Mouse (Mus musculus): ENCODE measurements around the gene Tmem245. TPM values are rescaled to one million over a fixed set of nuclear protein-coding genes. Genes with fewer than 3 reads are reported as not detected.
A peak's percentile ranks its signal among the peaks of the same experiment; 100 is the strongest.

Gene Tmem245
- polyA plus RNA-seq, 1 experiment from 2014 or later, result 14.2 TPM

- peaks cover 8% of the 10 kb centered on the region; the same call in 1 of the 2 replicates for H3K4me1 ChIP-seq
- no peaks in the 10 kb centered on the region for H3K27me3 ChIP-seq (replicated peaks; ENCODE audit: low read depth, poor library complexity, severe bottlenecking)
- H3K27ac ChIP-seq (replicated peaks), result no peak overlapping the region
- WGBS, result 87% methylated on average over 8 of the region's 8 CpGs
- DNase-seq (ENCODE audit: low spot score), result no peak
- no peak overlapping the region for H3K4me3 ChIP-seq
- H3K36me3 ChIP-seq (replicated peaks), result no peaks in the 10 kb centered on the region
- no peaks in the 10 kb centered on the region for H3K9me3 ChIP-seq
These were observed 90.8 kb downstream of the Tmem245 start for GRCm38 (mm10) chr4:56856371-56856949.

GRCm38 (mm10) chr4:56855935-56856334 is 91.3 kb downstream of the Tmem245 start:
- Histone ChIP-seq H3K4me3 (no peak overlapping the region), H3K36me3 (replicated peaks) (no peaks in the 10 kb centered on the region), H3K27me3 (replicated peaks; ENCODE audit: low read depth, poor library complexity, severe bottlenecking) (no peaks in the 10 kb centered on the region), H3K4me1 (peaks cover 12% of the 10 kb centered on the region), H3K27ac (replicated peaks) (no peak overlapping the region), H3K9me3 (no peaks in the 10 kb centered on the region)
- no peak for DNase-seq (ENCODE audit: low spot score)
- WGBS, result 97% methylated on average over 5 of the region's 5 CpGs

GRCm38 (mm10) chr4:56850724-56851123 is 96.5 kb downstream of the Tmem245 start:
- peaks cover 9% of the 10 kb centered on the region for H3K4me1 ChIP-seq
- DNase-seq (ENCODE audit: low spot score), result peak; percentile 26
- H3K4me3 ChIP-seq, result no peak overlapping the region
- peaks cover 12% of the 10 kb centered on the region for H3K36me3 ChIP-seq (replicated peaks)
- H3K27me3 ChIP-seq (replicated peaks; ENCODE audit: low read depth, poor library complexity, severe bottlenecking), result no peaks in the 10 kb centered on the region
- H3K9me3 ChIP-seq, result no peaks in the 10 kb centered on the region
- 32% methylated on average over 6 of the region's 6 CpGs for WGBS
- no peak overlapping the region for H3K27ac ChIP-seq (replicated peaks)

GRCm38 (mm10) chr4:56848044-56848443 is 99.2 kb downstream of the Tmem245 start:
- Histone ChIP-seq H3K36me3 (replicated peaks) (peaks cover 36% of the 10 kb centered on the region), H3K27ac (replicated peaks) (no peak overlapping the region), H3K9me3 (peaks cover 10% of the 10 kb centered on the region; the same call in 1 of the 2 replicates), H3K27me3 (replicated peaks; ENCODE audit: low read depth, poor library complexity, severe bottlenecking) (no peaks in the 10 kb centered on the region), H3K4me3 (no peak overlapping the region), H3K4me1 (peaks cover 9% of the 10 kb centered on the region)
- 84% methylated on average over 6 of the region's 6 CpGs for WGBS
- no peak for DNase-seq (ENCODE audit: low spot score)

- Histone ChIP-seq H3K4me1 (peaks cover 9% of the 10 kb centered on the region), H3K27me3 (replicated peaks; ENCODE audit: low read depth, poor library complexity, severe bottlenecking) (no peaks in the 10 kb centered on the region), H3K36me3 (replicated peaks) (peaks cover 42% of the 10 kb centered on the region), H3K27ac (replicated peaks) (no peak overlapping the region), H3K9me3 (peaks cover 10% of the 10 kb centered on the region; the same call in 1 of the 2 replicates), H3K4me3 (no peak overlapping the region)
- no peak for DNase-seq (ENCODE audit: low spot score)
- WGBS, result 91% methylated on average over 3 of the region's 3 CpGs
These were observed 99.8 kb downstream of the Tmem245 start for GRCm38 (mm10) chr4:56847400-56847799.

- no peaks in the 10 kb centered on the region for H3K27me3 ChIP-seq (replicated peaks; ENCODE audit: low read depth, poor library complexity, severe bottlenecking)
- peaks cover 10% of the 10 kb centered on the region; the same call in 1 of the 2 replicates for H3K9me3 ChIP-seq
- H3K27ac ChIP-seq (replicated peaks), result no peak overlapping the region
- H3K36me3 ChIP-seq (replicated peaks), result peaks cover 51% of the 10 kb centered on the region
- WGBS, result 62% methylated on average over 12 of the region's 12 CpGs
- peaks cover 5% of the 10 kb centered on the region for H3K4me1 ChIP-seq
- no peak overlapping the region for H3K4me3 ChIP-seq
- DNase-seq (ENCODE audit: low spot score), result no peak
These were observed 101.2 kb downstream of the Tmem245 start for GRCm38 (mm10) chr4:56845896-56846533.

- H3K27ac ChIP-seq (replicated peaks), result no peak overlapping the region
- no peak for DNase-seq (ENCODE audit: low spot score)
- no peaks in the 10 kb centered on the region for H3K4me1 ChIP-seq
- 86% methylated on average over 4 of the region's 4 CpGs for WGBS
- H3K27me3 ChIP-seq (replicated peaks; ENCODE audit: low read depth, poor library complexity, severe bottlenecking), result no peaks in the 10 kb centered on the region
- peaks cover 10% of the 10 kb centered on the region; the same call in 1 of the 2 replicates for H3K9me3 ChIP-seq
- peaks cover 62% of the 10 kb centered on the region for H3K36me3 ChIP-seq (replicated peaks)
- H3K4me3 ChIP-seq, result no peak overlapping the region
These were observed 102.3 kb downstream of the Tmem245 start for GRCm38 (mm10) chr4:56844911-56845310.

GRCm38 (mm10) chr4:56843963-56844362 is 103.3 kb downstream of the Tmem245 start:
- no peak overlapping the region for H3K27ac ChIP-seq (replicated peaks)
- 91% methylated on average over 2 of the region's 2 CpGs for WGBS
- no peaks in the 10 kb centered on the region for H3K27me3 ChIP-seq (replicated peaks; ENCODE audit: low read depth, poor library complexity, severe bottlenecking)
- H3K4me3 ChIP-seq, result no peak overlapping the region
- DNase-seq (ENCODE audit: low spot score), result no peak
- H3K4me1 ChIP-seq, result no peaks in the 10 kb centered on the region
- H3K9me3 ChIP-seq, result peaks cover 10% of the 10 kb centered on the region; the same call in 1 of the 2 replicates
- H3K36me3 ChIP-seq (replicated peaks), result peaks cover 69% of the 10 kb centered on the region

GRCm38 (mm10) chr4:56842501-56842900 is 104.7 kb downstream of the Tmem245 start:
- Histone ChIP-seq H3K36me3 (replicated peaks) (peaks cover 81% of the 10 kb centered on the region), H3K4me1 (no peaks in the 10 kb centered on the region), H3K27ac (replicated peaks) (no peak overlapping the region), H3K4me3 (no peak overlapping the region), H3K27me3 (replicated peaks; ENCODE audit: low read depth, poor library complexity, severe bottlenecking) (no peaks in the 10 kb centered on the region), H3K9me3 (peaks cover 10% of the 10 kb centered on the region; the same call in 1 of the 2 replicates)
- WGBS, result 82% methylated on average over 7 of the region's 7 CpGs
- no peak for DNase-seq (ENCODE audit: low spot score)

GRCm38 (mm10) chr4:56840297-56840696 is 106.9 kb downstream of the Tmem245 start:
- no peak overlapping the region for H3K4me3 ChIP-seq
- H3K27ac ChIP-seq (replicated peaks), result no peak overlapping the region
- DNase-seq (ENCODE audit: low spot score), result no peak
- peaks cover 87% of the 10 kb centered on the region for H3K36me3 ChIP-seq (replicated peaks)
- no peaks in the 10 kb centered on the region for H3K4me1 ChIP-seq
- 87% methylated on average over 3 of the region's 3 CpGs for WGBS
- no peaks in the 10 kb centered on the region for H3K27me3 ChIP-seq (replicated peaks; ENCODE audit: low read depth, poor library complexity, severe bottlenecking)
- peaks cover 10% of the 10 kb centered on the region; the same call in 1 of the 2 replicates for H3K9me3 ChIP-seq

GRCm38 (mm10) chr4:56837661-56838060 is 109.6 kb downstream of the Tmem245 start:
- Histone ChIP-seq H3K4me3 (no peak overlapping the region), H3K36me3 (replicated peaks) (peaks cover 82% of the 10 kb centered on the region), H3K9me3 (no peaks in the 10 kb centered on the region), H3K27ac (replicated peaks) (no peak overlapping the region), H3K27me3 (replicated peaks; ENCODE audit: low read depth, poor library complexity, severe bottlenecking) (no peaks in the 10 kb centered on the region), H3K4me1 (no peaks in the 10 kb centered on the region)
- WGBS, result 70% methylated on average over 6 of the region's 6 CpGs
- no peak for DNase-seq (ENCODE audit: low spot score)

GRCm38 (mm10) chr4:56831998-56832397 is 115.2 kb downstream of the Tmem245 start:
- Histone ChIP-seq H3K4me1 (0 out of 2 replicates have a peak, but pooled peaks cover 5% of the 10 kb centered on the region), H3K9me3 (no peaks in the 10 kb centered on the region), H3K27ac (replicated peaks) (no peak overlapping the region), H3K36me3 (replicated peaks) (peaks cover 77% of the 10 kb centered on the region), H3K27me3 (replicated peaks; ENCODE audit: low read depth, poor library complexity, severe bottlenecking) (no peaks in the 10 kb centered on the region), H3K4me3 (no peak overlapping the region)
- WGBS, result 86% methylated on average over 7 of the region's 7 CpGs
- DNase-seq (ENCODE audit: low spot score), result no peak

- H3K27ac ChIP-seq (replicated peaks), result no peak overlapping the region
These were observed 116.1 kb downstream of the Tmem245 start for GRCm38 (mm10) chr4:56831013-56831609.

More at GRCm38 (mm10) chr4:56831013-56831609, 116.1 kb downstream of the Tmem245 start:
- H3K9me3 ChIP-seq, result no peaks in the 10 kb centered on the region
- no peak overlapping the region for H3K4me3 ChIP-seq
- no peaks in the 10 kb centered on the region for H3K27me3 ChIP-seq (replicated peaks; ENCODE audit: low read depth, poor library complexity, severe bottlenecking)
- WGBS, result 59% methylated on average over 13 of the region's 13 CpGs
- no peak for DNase-seq (ENCODE audit: low spot score)
- H3K4me1 ChIP-seq, result 0 out of 2 replicates have a peak, but pooled peaks cover 5% of the 10 kb centered on the region
- H3K36me3 ChIP-seq (replicated peaks), result peaks cover 78% of the 10 kb centered on the region
